Mouse (Mus musculus) neural tube, embryonic 12.5 days (tissue): ENCODE results near the gene Efcab12. TPM values are rescaled to one million over a fixed set of nuclear protein-coding genes. Genes with fewer than 3 reads are reported as not detected.

Experiments
- ATAC-seq: fragments of 200-750 bp; cut with Nextera tagmentation; 2 replicates; pipeline ENCODE4 v1.8.0; 2017; ENCODE audit warnings: low read depth, mild to moderate bottlenecking, moderate TSS enrichment, moderate library complexity; ENCODE audit not compliant: low FRiP score
- H3K27ac ChIP-seq: fragments of 300-500 bp; sonication (generic); 2 replicates; pipeline ENCODE4 v1.5.1; 2016
- H3K27me3 ChIP-seq: fragments of 300-500 bp; sonication (generic); replicated peaks from 2 replicates; pipeline ENCODE4 v1.6.1; 2016; ENCODE audit warnings: mild to moderate bottlenecking
- H3K36me3 ChIP-seq: fragments of 300-500 bp; sonication (generic); 2 replicates; pipeline ENCODE4 v1.6.1; 2016; ENCODE audit warnings: mild to moderate bottlenecking
- H3K4me1 ChIP-seq: fragments of 300-500 bp; sonication (generic); 2 replicates; pipeline ENCODE4 v1.6.1; 2016
- H3K4me2 ChIP-seq: fragments of 300-500 bp; sonication (generic); replicated peaks from 2 replicates; pipeline ENCODE4 v1.6.1; 2016; ENCODE audit warnings: mild to moderate bottlenecking
- H3K4me3 ChIP-seq: fragments of 300-500 bp; sonication (generic); 2 replicates; pipeline ENCODE4 v1.5.1; 2016
- H3K9ac ChIP-seq: fragments of 300-500 bp; sonication (generic); 2 replicates; pipeline ENCODE4 v1.6.1; 2016; ENCODE audit warnings: mild to moderate bottlenecking
- H3K9me3 ChIP-seq: fragments of 300-500 bp; sonication (generic); 2 replicates; pipeline ENCODE4 v1.6.1; 2016; ENCODE audit warnings: mild to moderate bottlenecking
- WGBS: fragments of 180-500 bp; shearing (Covaris S2); methylation state at CpG from one replicate; pipeline ENCODE4 v1.1.7; 2016; 5-methylcytosine and 5-hydroxymethylcytosine counted together
- polyA plus RNA-seq: library from polyadenylated mRNA; unstranded; fragments of >200 nt; fragmentation: Nextera tagmentation; extraction: Ambion mirVana; gene quantifications from 2 replicates; pipeline ENCODE4 v1.2.1, GENCODE M21; 2016

Gene Efcab12
- polyA plus RNA-seq, 1 experiment from 2014 or later, result 2.1 TPM

GRCm38 (mm10) chr6:115807464-115808195 lies 30.6 kb downstream of the Efcab12 start:
- Histone ChIP-seq H3K27ac (peak overlapping the region; percentile 96; the same call in 1 of the 2 replicates), H3K4me2 (peak overlapping the region; percentile 89), H3K4me3 (peak overlapping the region; percentile 97), H3K27me3 (no peaks in the 10 kb centered on the region), H3K9ac (peak overlapping the region; percentile 98), H3K9me3 (no peaks in the 10 kb centered on the region), H3K36me3 (peaks cover 42% of the 10 kb centered on the region), H3K4me1 (peaks cover 20% of the 10 kb centered on the region)
- WGBS, result 4% methylated on average over 15 of the region's 15 CpGs
- ATAC-seq, result no peak

GRCm38 (mm10) chr6:115804432-115805192 lies 33.6 kb downstream of the Efcab12 start:
- ATAC-seq, result no peak
- H3K4me1 ChIP-seq, result peaks cover 20% of the 10 kb centered on the region
- no peaks in the 10 kb centered on the region for H3K27me3 ChIP-seq
- H3K36me3 ChIP-seq, result peaks cover 70% of the 10 kb centered on the region
- 60% methylated on average over 10 of the region's 10 CpGs for WGBS
- H3K27ac ChIP-seq, result no peak overlapping the region
- H3K4me3 ChIP-seq, result no peak overlapping the region
- no peak overlapping the region for H3K9ac ChIP-seq
- H3K9me3 ChIP-seq, result no peaks in the 10 kb centered on the region
- no peak overlapping the region for H3K4me2 ChIP-seq

GRCm38 (mm10) chr6:115803541-115804382 lies 34.5 kb downstream of the Efcab12 start:
- 47% methylated on average over 16 of the region's 16 CpGs for WGBS
- H3K27ac ChIP-seq, result no peak overlapping the region
- 0 out of 2 replicates have a peak, but pooled peaks have one; percentile 19 for ATAC-seq
- no peaks in the 10 kb centered on the region for H3K27me3 ChIP-seq
- H3K4me3 ChIP-seq, result no peak overlapping the region
- H3K9ac ChIP-seq, result no peak overlapping the region
- peaks cover 20% of the 10 kb centered on the region for H3K4me1 ChIP-seq
- H3K36me3 ChIP-seq, result peaks cover 79% of the 10 kb centered on the region
- H3K9me3 ChIP-seq, result no peaks in the 10 kb centered on the region
- H3K4me2 ChIP-seq, result no peak overlapping the region

GRCm38 (mm10) chr6:115801811-115802210 lies 36.4 kb downstream of the Efcab12 start:
- no peak overlapping the region for H3K9ac ChIP-seq
- H3K9me3 ChIP-seq, result no peaks in the 10 kb centered on the region
- no peaks in the 10 kb centered on the region for H3K27me3 ChIP-seq
- H3K27ac ChIP-seq, result no peak overlapping the region
- ATAC-seq, result no peak
- 96% methylated on average over 3 of the region's 3 CpGs for WGBS
- peaks cover 13% of the 10 kb centered on the region for H3K4me1 ChIP-seq
- H3K4me2 ChIP-seq, result no peak overlapping the region
- H3K36me3 ChIP-seq, result peaks cover 92% of the 10 kb centered on the region
- H3K4me3 ChIP-seq, result no peak overlapping the region

GRCm38 (mm10) chr6:115792691-115793215 lies 45.5 kb downstream of the Efcab12 start:
- H3K4me1 ChIP-seq, result no peaks in the 10 kb centered on the region
- no peak for ATAC-seq
- H3K27ac ChIP-seq, result no peak overlapping the region
- no peaks in the 10 kb centered on the region for H3K9me3 ChIP-seq
- H3K4me2 ChIP-seq, result no peak overlapping the region
- no peaks in the 10 kb centered on the region for H3K27me3 ChIP-seq
- no peak overlapping the region for H3K4me3 ChIP-seq
- peaks cover 99% of the 10 kb centered on the region for H3K36me3 ChIP-seq
- no peak overlapping the region for H3K9ac ChIP-seq
- WGBS, result 93% methylated on average over 21 of the region's 21 CpGs

- no peaks in the 10 kb centered on the region for H3K27me3 ChIP-seq
- H3K36me3 ChIP-seq, result peaks cover 98% of the 10 kb centered on the region
- WGBS, result 93% methylated on average over 34 of the region's 34 CpGs
- no peaks in the 10 kb centered on the region for H3K4me1 ChIP-seq
- H3K9ac ChIP-seq, result no peak overlapping the region; the same call in 1 of the 2 replicates
- no peak overlapping the region for H3K27ac ChIP-seq
- no peak for ATAC-seq
- no peak overlapping the region for H3K4me2 ChIP-seq
- no peaks in the 10 kb centered on the region for H3K9me3 ChIP-seq
- H3K4me3 ChIP-seq, result no peak overlapping the region
Measured at GRCm38 (mm10) chr6:115791842-115792686, 46.1 kb downstream of the Efcab12 start.

GRCm38 (mm10) chr6:115791016-115791415 lies 47.2 kb downstream of the Efcab12 start:
- no peaks in the 10 kb centered on the region for H3K9me3 ChIP-seq
- H3K36me3 ChIP-seq, result peaks cover 98% of the 10 kb centered on the region
- H3K27me3 ChIP-seq, result no peaks in the 10 kb centered on the region
- H3K4me2 ChIP-seq, result no peak overlapping the region
- H3K9ac ChIP-seq, result no peak overlapping the region
- no peaks in the 10 kb centered on the region for H3K4me1 ChIP-seq
- no peak overlapping the region for H3K27ac ChIP-seq
- WGBS, result 87% methylated on average over 10 of the region's 10 CpGs
- H3K4me3 ChIP-seq, result no peak overlapping the region
- no peak for ATAC-seq

GRCm38 (mm10) chr6:115782781-115783180 lies 55.4 kb downstream of the Efcab12 start:
- no peak overlapping the region for H3K27ac ChIP-seq
- no peaks in the 10 kb centered on the region for H3K9me3 ChIP-seq
- H3K4me2 ChIP-seq, result no peak overlapping the region
- WGBS, result 95% methylated on average over 3 of the region's 3 CpGs
- H3K36me3 ChIP-seq, result peaks cover 83% of the 10 kb centered on the region
- H3K4me1 ChIP-seq, result no peaks in the 10 kb centered on the region
- H3K4me3 ChIP-seq, result no peak overlapping the region
- no peak overlapping the region for H3K9ac ChIP-seq
- no peak for ATAC-seq
- H3K27me3 ChIP-seq, result no peaks in the 10 kb centered on the region

GRCm38 (mm10) chr6:115776363-115776762 lies 61.8 kb downstream of the Efcab12 start:
- Histone ChIP-seq H3K4me1 (peaks cover 23% of the 10 kb centered on the region), H3K9me3 (no peaks in the 10 kb centered on the region), H3K27ac (no peak overlapping the region), H3K9ac (0 out of 2 replicates have a peak overlapping the region, but pooled peaks have one; percentile 74), H3K27me3 (no peaks in the 10 kb centered on the region), H3K4me2 (peak overlapping the region; percentile 76), H3K36me3 (peaks cover 20% of the 10 kb centered on the region), H3K4me3 (peak overlapping the region; percentile 83; the same call in 1 of the 2 replicates)
- ATAC-seq, result no peak
- 87% methylated on average over 9 of the region's 9 CpGs for WGBS

- peak overlapping the region; percentile 83 for H3K4me3 ChIP-seq
- peak overlapping the region; percentile 76 for H3K4me2 ChIP-seq
- WGBS, result 52% methylated on average over 3 of the region's 3 CpGs
- no peak for ATAC-seq
- peaks cover 23% of the 10 kb centered on the region for H3K4me1 ChIP-seq
- H3K36me3 ChIP-seq, result peaks cover 15% of the 10 kb centered on the region
- no peak overlapping the region for H3K27ac ChIP-seq
- no peaks in the 10 kb centered on the region for H3K27me3 ChIP-seq
- no peaks in the 10 kb centered on the region for H3K9me3 ChIP-seq
- peak overlapping the region; percentile 74 for H3K9ac ChIP-seq
Measured at GRCm38 (mm10) chr6:115775838-115776237, 62.4 kb downstream of the Efcab12 start.

GRCm38 (mm10) chr6:115774501-115774921 lies 63.7 kb downstream of the Efcab12 start, which contains the start of gene Cand2:
Cand2 (plus strand) TSS chr6:115774538.
- no peak within 1 kb of the TSS for H3K27ac ChIP-seq
- peak; percentile 88 for ATAC-seq
- peak within 1 kb of the TSS; percentile 74 for H3K9ac ChIP-seq
- H3K4me1 ChIP-seq, result peaks cover 23% of the 10 kb centered on the region
- 0% methylated on average over 26 of the region's 28 CpGs for WGBS
- H3K9me3 ChIP-seq, result no peaks in the 10 kb centered on the region
- H3K36me3 ChIP-seq, result 0 out of 2 replicates have a peak, but pooled peaks cover 4% of the 10 kb centered on the region
- H3K4me3 ChIP-seq, result peak within 1 kb of the TSS; percentile 83
- H3K4me2 ChIP-seq, result peak within 1 kb of the TSS; percentile 76
- no peaks in the 10 kb centered on the region for H3K27me3 ChIP-seq
